Mouse (Mus musculus): ENCODE results near the gene Ndufaf2.

The Ndufaf2 gene

GRCm38 (mm10) chr13:108158465-108159240, at the start of gene Ndufaf2, which contains the start of gene Ercc8:
TSS of gene Ndufaf2 (minus strand) at chr13:108158623.
TSS of gene Ercc8 (plus strand) at chr13:108158731.
- DNase-seq (ENCODE audit: low read depth): peak; percentile 96

- no peak for DNase-seq (ENCODE audit: low read depth)
Measured at GRCm38 (mm10) chr13:108208090-108208489, 49.7 kb upstream of the Ndufaf2 start.

GRCm38 (mm10) chr13:108207447-108207846, 49.0 kb upstream of the Ndufaf2 start:
- no peak for DNase-seq (ENCODE audit: low read depth)

- DNase-seq (ENCODE audit: low read depth): no peak
Measured at GRCm38 (mm10) chr13:108204857-108205256, 46.4 kb upstream of the Ndufaf2 start.

DNA sequence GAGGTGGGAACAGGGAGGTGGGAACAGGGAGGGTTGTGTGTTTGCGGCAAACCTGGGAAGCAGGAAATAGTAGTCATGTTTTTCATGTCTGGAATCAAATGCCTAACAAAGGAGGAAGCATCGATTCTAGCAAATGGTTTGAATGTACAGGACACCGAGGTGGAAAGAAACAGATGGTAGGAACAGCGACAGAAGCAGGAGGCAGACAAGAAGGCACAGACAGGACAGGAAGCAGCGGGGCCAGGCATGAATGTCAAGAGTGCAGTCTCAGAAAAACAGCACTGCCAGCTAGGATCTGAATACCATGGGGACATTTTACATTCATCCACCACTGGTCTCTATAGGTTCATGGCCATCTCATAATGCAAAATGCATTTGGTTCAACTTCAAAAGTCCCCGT, 37.1 kb upstream of the Ndufaf2 start:
- DNase-seq (ENCODE audit: low read depth): no peak

GRCm38 (mm10) chr13:108191074-108191720, 32.8 kb upstream of the Ndufaf2 start:
- peak; percentile 70 for DNase-seq (ENCODE audit: low read depth)

GRCm38 (mm10) chr13:108187994-108188393, 29.6 kb upstream of the Ndufaf2 start:
- no peak for DNase-seq (ENCODE audit: low read depth)

- no peak for DNase-seq (ENCODE audit: low read depth)
Measured at GRCm38 (mm10) chr13:108185530-108185929, 27.1 kb upstream of the Ndufaf2 start.

DNA sequence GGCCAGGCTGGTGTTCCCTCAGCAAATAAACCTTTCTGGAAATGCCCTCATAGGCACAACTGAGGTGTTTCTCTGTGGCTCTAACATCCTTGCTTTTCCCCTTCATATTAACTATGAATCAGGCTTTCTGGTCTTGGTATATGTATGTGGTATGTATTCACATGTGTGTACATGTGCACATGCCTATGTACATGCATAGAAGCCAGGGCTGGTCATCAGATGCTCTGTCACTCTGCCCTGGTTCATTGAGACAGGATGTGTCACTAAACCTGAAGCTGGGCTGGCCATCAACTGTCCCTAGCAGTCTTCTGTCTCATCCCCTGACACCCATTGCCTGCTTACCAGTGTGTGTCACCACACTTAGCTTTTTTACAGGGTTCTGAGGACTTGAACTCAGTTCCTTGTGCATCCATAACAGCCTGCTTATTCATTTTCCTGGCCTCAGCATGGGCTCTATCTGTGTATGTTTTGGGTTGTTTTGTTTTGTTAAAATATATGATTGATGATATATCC, 26.4 kb upstream of the Ndufaf2 start:
- no peak for DNase-seq (ENCODE audit: low read depth)

DNA sequence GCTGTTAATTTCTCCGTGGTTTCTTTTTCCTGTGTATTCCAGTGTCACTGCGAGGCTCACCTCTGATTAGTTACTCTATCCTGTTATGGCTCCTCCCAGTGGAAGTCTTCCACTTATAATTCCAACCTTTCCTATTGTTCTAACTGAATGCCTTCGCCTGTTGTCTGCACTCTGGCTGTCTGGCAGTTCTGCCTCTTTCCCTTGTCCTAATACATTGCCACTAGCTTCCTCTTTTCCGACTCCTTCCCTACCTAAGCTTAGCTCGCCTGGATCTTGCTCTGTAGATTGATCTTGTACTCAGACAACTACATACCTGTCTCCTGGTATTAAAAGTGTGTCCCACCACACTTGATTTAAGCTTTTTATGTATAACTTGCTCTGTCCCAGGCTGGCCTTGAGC, 22.4 kb upstream of the Ndufaf2 start:
- DNase-seq (ENCODE audit: low read depth): no peak

DNA sequence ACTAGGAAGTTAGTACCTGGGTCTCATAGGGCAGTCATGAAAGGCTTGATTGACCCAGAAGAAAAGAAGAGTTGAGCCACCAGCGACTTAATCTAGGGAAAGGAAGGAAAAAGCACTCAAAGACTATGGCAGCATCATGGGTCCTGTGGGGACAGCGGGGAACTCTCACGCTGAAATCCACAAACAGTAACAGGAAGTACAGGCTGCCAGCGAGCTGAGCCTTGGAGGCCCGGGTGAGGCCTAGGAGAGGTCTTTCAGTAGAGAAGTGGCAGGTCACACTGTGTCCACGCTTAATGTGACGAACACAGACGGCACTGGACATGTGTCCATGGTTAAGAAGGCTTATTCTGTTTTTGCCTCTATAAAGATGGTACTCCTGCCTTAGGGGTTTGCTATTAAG, 21.2 kb upstream of the Ndufaf2 start:
- no peak for DNase-seq (ENCODE audit: low read depth)

GRCm38 (mm10) chr13:108170511-108170910, 12.1 kb upstream of the Ndufaf2 start:
- DNase-seq (ENCODE audit: low read depth): no peak

DNA sequence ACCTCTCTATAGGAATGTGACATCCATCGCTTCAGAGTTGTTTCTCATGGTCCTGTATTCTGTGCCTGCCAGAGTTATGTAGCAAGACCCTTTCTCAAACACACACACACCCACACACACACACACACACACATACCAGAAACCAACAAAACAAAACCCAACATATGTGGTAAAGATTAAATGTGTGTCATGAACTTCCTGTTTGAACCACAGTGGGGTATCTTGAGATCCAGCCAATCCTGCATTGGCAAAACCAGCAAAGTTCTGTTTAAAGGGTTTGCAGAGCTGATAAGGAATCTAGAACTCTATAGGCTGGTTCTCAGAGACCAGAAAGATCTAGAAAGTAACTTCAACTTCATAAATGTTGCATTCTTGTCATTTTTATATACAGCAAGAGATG, 11.6 kb upstream of the Ndufaf2 start:
- peak; percentile 18 for DNase-seq (ENCODE audit: low read depth)

GRCm38 (mm10) chr13:108164621-108165020, 6.2 kb upstream of the Ndufaf2 start:
- DNase-seq (ENCODE audit: low read depth): no peak

DNA sequence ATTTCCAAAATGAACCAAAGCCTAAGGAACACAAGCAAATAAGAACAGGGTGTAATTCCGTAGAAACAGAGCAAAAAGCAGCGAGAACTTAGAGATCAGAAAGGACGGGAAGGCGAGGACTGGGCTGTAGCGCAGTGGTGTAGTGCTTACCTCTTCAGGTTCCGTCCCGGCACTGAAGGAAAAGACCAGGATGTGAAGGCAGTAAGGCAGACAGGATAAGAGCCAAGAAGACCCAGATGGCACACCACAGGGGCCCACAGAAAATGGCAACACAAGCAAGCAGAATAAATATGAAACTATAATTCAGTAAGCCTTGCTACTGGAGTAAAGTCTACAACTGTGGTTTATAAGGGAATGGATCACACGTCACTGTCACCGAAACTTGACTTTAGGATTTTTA, 5.5 kb upstream of the Ndufaf2 start:
- DNase-seq (ENCODE audit: low read depth): no peak

GRCm38 (mm10) chr13:108159963-108160362, 1.5 kb upstream of the Ndufaf2 start:
- peak; percentile 67 for DNase-seq (ENCODE audit: low read depth)

GRCm38 (mm10) chr13:108159241-108159575, 785 bp upstream of the Ndufaf2 start:
- no peak for DNase-seq (ENCODE audit: low read depth)

GRCm38 (mm10) chr13:108157732-108158464, 525 bp downstream of the Ndufaf2 start:
- DNase-seq (ENCODE audit: low read depth): no peak

DNA sequence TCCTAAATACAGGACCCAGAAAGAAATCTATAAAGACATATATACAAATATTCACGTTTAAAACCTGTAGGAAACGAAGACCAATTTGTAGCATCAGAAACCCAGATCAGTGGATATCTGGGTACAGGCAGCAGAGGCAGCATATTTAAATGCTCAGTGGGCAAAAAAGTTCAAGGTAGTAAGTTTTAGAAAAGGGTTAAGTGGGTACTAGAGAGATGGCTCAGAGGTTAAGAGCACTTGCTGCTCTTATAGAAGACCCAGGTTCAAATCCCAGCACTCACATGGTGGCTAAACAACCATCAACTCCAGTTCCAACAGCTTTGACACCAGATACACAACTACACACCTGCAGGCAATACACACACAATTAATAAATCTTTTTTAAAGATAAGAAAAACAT, 1.3 kb downstream of the Ndufaf2 start:
- DNase-seq (ENCODE audit: low read depth): no peak

DNA sequence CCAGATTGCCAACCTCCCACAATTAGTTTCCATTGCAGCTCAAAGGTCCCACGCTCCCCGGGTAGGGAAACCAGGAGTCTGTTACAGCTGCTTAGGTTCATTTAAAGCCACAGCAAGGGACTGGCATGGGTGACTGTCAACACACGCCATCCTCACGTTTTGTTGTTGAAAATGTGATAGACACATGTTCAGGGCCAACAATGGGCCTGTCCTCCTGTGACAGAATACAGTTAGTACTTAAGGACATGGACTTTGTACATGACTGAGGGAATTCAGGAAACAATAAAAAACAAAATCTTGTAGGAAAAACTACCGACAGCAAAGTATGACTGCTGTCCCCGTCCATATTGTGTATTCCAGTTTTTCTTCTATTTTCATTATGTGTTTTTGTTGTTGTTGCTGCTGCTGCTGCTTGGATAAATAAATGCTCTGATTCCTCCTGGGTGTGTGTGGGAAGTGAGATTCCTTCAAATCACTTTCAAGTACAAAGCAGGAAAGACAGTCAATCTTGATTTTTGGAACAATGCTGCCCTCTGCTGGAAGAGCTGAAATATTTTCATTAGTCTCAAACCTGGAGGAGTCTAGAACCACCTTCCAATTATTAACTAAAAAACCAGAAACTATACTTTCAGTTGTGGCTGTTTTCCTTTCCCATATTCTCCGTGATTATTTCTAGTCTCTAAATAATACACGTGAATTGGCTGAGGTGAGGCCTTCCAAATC, 5.6 kb downstream of the Ndufaf2 start:
- peak; percentile 80 for DNase-seq (ENCODE audit: low read depth)

DNA sequence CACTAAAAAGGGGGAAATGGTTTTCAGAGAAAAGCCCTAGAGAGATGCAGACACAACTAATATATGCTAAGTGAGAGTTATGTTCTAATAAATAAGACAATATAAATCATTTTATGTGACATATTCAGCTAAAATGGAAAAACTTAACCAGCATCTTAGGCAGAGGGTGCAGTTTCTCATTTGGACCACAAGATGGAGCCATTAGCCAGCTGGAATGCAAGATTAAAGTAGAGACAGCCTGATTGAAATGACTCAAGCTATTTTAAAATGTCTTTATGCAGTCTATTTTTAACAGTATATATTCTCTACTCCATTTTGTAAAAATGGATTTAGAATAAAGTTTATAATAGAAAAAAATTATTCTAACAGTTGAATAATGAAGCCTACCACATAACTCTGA, 6.6 kb downstream of the Ndufaf2 start:
- DNase-seq (ENCODE audit: low read depth): peak; percentile 73

GRCm38 (mm10) chr13:108144086-108144485, 14.3 kb downstream of the Ndufaf2 start:
- DNase-seq (ENCODE audit: low read depth): no peak

Measured in induced T-regulatory cell, adult 2 months (primary cell).